Mouse (Mus musculus) heart, adult 9 months (tissue): Measurements from ENCODE around the gene Apol9b.

Experiments used
- DNase-seq, 2 experiments: peaks; one replicate each; pipeline ENCODE4 v3.0.0; 2022; ENCODE audit warnings: low spot score in 2 of 2

The Apol9b gene

DNA sequence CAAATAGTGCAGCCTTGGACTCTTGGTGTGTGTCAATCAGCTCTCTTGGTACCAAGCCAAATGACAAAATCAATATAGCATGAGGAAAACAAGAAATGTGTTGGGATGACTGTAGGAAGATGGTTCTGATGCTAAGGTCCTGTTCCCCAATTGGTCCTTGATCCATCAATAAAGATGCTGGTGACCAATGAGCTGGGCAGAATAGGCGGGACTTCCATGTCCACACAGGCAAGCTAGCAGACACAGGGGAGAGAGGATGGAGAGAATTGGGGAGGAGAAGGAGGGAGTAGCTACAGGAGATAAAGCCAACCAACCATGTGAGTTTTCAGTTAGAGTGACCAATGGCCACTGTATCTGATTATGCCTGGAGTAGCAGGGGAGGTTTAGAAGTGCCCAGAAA, 17.5 kb downstream of the Apol9b start:
- DNase-seq: no peak

DNA sequence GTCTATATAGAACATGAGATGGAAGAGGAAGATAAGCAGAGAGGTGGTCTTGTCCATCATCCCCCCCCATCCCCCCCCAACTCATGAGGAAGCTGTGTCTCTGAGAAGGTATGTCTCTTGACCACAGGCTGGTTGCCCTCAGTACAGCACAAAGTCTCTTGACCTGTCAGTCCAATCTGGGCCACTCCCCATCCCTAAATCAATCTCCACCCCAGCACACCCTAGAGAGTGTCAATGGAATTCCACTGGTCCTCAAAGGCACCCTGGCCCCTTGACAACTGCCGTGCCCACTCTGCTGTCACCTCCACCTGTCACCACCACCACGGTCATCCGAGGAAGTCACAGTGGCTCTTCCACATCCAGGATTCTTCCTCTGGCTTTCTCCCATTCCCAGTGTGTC, 19.6 kb downstream of the Apol9b start:
- DNase-seq: no peak

DNA sequence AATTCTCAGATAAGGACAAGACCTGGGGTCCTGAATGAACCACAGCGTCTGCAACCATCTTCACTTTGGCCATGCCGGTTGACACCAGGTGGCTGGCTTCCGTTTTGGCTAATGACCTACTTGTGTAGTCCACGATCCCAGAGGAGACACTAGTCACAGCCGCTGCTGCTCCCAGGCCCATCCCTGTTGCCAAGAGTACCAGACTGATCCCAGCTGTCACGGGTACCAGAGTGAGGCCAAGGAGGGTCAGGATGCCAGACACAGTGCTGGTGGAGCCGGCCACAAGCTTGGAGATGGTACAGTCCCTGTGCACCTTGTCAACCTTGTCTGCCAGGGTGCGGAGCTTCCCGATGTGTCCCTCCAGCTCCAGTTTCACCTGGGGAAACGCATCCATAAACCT, 20.9 kb downstream of the Apol9b start:
- no peak for DNase-seq

DNA sequence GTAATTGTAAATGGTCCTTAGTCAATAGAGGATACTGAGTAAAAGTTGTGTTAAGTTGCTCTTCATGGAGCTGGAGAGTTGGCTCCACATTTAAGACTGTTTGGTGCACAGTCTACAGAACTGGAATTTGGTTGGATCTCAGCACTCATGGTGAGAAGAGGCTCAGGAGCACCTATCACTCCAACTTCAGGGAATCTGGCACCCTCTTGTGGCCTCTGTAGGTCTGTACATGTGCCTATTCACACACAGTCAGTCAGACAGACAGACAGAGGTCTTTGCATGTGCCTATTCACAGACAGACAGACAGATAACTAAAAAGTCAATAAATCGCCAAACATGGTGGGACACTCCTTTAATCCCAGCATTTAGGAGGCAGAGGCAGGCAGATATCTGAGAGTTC, 21.6 kb downstream of the Apol9b start:
- DNase-seq: peak in 1 of 2 experiments; percentile 45

DNA sequence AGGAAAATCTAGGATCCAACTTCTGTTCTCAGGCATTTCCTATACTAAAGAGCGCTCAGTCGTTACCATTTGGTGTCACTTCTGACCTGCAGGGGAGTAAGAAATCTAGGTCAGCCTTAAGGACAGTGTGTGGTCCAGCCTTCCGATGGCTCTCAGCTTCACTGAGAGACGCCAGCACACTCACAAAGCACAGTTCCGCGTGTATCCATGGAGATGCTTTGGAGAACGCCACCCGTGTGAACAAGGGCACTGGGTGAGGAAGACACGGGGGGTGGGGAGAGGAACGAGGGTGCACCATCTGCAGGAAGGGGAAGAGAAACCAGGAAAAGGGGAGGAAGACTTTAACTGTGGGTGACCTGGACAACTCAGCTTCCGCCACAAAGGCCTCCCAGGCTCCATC, 23.6 kb downstream of the Apol9b start:
- no peak for DNase-seq

DNA sequence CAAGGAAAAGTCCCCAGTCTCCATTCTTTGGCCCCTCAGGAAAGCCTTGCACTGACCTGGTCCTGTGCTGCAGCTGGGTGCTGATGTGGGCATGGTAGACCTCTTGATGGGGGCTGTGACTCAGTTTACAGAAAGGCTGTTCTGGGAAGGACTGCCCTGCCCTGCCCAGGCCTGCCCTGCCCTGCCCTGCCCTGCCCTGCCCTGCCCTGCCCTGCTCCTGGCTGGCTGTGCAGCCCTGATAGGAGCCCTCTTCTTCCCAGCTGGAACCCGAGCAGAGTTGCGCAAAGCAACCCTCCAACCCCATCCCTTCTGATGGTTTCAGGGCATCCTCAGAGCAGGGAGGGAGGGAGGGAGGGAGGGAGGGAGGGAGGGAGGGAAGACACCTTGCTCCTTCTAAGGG, 26.3 kb downstream of the Apol9b start:
- DNase-seq: no peak

DNA sequence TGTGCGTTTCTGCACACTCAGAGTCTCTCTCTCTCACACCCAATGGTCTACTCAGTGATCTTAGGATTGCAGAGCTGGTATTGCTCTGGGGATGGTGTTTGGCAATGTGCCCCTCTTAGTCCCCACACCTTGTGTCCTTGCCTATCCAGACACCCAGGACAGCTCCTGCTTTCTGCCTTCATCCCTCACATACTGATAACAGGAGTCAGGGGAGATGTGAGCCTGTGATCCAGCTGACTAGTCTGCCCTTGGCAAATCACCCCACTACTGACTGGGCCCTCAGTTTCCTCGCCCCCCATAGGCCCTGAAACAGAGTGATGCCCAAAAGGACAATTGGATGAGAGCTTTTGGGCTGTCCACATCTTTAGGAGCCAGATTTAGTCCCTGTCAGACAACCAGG, 27.2 kb downstream of the Apol9b start:
- no peak for DNase-seq

DNA sequence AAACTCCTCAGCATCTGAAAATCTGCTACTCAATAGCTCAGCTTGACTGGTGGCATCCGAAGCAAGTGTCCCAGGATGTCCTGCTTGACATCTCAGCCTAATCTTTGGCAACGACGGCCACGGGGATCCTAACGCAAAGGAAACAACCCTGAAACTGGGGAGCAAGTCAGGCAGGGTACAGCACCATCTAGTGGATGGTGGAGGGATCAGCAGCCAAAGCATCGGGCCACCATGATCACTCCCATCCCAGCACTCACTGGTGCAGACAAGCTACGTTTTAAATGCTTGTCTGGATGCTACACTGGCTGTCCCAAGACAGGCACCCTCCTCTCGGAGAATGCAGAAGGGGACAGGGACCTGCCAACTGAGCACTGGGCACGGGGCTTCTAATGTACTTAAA, 28.0 kb downstream of the Apol9b start, which contains the start of gene Apol8:
Apol8 (minus strand) TSS at position 156 of the 400 bp plus-strand sequence.
- DNase-seq: no peak

DNA sequence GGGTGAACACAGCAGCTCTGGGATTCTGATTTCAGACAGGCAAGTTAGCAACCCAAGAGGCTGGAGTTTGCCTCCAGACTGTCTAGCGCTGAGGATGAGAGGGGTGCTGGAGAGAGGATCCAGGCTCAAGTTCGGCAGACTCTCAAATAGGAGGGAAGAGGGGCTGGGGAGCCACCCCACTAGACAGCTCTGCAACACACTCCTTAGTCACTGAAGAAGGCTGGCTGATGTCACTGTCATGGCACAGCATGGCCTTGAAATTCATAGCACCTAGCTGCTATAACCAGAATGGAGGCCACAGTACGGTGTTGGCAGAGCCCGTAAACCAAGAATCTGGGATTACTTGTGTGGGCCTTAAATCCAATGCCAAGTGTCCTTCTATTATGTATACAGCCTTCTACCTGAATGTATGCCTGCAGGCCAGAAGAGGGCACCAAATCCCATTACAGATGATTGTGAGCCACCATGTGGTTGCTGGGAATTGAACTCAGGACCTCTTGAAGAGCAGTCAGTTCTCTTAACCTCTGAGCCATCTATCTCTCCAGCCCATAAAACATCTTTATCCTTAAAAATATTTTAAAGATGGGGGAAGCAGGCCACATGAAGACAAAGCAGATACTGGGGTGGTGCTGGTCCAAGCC, 28.9 kb downstream of the Apol9b start:
- DNase-seq: no peak

DNA sequence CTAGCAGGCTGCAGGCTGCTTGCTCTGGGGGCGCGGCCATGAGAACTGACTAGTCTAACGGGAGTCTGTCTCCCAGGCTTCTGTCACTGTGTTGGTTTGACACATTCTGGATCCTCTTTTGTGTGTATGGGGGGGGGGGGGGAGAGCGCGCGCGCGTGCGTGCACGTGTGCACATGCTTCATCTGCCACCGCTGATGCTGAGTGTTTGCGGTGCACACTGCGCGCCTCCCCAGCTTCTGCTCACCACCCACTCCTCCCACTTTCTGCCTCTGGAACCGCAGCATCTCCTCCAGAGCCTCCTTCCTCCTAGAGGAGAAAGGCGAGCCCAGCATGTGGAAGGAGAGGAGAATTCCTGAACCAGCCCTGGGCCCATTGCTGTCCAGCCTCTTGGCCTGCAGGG, 31.2 kb downstream of the Apol9b start:
- DNase-seq: no peak

DNA sequence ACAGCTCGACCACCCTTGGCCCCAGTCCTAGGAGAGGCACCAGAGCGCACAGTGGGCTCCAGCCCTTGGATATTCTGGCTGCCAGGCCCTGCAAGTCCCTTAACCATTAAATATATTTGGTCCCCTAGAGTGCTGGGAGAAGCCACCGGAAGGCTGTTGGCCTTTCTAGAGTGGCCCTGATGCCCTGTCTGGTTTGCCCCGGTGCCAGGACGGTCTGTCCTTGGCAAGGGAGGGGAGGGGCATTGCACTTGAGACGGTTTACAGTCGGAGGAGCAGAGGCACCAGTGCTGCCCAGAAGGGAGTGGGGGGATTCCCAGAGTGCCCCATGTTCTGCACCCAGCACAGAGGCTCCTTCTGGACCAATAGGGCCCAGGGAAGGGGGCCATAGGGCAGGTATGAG, 32.2 kb downstream of the Apol9b start:
- no peak for DNase-seq

DNA sequence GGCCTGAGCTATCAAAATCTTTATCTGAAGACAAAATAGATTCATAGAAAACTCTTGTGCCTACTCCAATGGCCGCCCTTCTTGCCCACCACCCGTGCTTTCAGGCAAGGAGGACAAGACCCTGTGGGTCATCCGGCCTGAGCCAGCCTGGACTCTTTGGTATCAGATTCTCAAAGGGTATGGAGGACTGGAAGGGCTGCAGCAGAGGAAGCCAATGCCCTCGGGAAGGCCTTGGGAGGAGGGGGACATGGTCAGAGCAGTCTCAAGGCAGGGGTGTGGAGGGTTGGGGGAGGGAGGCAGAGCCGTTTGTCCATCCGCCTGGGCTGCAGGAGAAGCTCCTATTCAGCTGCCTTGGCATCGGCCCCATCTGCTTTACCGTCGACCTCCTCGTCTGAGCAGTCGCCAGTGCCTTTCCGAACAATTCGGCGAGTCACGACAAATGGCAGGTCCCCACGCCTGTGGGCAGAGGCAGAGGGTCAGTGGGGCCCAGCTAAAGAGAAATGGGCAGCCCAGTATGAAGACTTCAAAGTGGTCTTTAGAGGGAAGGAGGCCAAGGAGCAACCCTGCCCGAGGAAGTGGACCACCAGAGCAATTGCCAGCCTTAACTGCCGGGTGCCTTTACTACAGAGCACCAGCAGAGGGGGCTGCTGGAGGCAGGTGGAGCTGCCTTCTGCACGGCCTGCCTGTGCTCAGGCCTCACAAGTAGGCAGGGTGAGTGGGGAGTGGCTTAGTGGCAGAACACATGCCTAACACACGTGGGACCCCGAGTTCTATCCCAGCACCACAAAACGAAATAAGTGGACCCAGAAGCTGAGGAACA, 32.9 kb downstream of the Apol9b start:
- DNase-seq: no peak

DNA sequence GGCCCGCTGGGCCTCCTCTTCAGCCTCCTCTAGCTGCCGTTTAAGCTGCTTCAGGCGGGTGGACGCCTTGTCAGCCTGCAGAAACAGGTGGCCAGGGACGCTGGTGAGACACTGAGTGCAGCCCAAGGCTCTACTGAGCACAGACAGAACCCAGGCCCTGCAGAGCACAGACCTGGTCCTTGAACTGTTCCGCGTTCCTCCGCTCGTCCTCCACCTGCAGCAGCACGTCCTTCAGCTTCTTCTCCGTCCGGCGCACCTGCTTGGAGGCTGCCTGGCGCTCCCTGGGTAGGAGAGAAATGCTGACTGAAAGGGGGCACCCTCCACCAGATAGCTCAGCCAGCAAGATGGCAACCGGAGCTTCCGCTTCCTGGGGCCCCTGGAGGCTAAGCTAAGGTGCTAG, 34.2 kb downstream of the Apol9b start:
- DNase-seq: no peak

DNA sequence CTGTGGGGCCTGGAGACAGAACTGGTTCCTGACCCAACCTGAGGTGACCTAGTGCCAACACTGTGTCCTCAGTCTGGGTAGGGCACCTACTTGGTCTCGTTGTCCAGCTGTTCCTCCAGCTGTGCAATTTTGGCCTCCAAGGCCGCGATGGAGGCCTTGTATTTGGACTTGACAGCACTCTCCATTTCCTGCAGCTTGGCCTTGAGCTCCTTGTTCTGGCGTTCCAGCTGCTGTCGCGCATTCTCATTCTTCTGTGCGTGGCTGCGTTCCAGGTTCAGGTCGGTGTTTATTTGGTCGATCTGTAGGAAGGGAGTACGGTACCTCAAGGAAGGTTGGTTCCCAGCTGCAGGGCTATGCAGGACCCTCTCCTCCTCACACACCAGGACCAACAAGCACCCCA, 34.9 kb downstream of the Apol9b start:
- peak in 1 of 2 experiments; percentile 30 for DNase-seq

DNA sequence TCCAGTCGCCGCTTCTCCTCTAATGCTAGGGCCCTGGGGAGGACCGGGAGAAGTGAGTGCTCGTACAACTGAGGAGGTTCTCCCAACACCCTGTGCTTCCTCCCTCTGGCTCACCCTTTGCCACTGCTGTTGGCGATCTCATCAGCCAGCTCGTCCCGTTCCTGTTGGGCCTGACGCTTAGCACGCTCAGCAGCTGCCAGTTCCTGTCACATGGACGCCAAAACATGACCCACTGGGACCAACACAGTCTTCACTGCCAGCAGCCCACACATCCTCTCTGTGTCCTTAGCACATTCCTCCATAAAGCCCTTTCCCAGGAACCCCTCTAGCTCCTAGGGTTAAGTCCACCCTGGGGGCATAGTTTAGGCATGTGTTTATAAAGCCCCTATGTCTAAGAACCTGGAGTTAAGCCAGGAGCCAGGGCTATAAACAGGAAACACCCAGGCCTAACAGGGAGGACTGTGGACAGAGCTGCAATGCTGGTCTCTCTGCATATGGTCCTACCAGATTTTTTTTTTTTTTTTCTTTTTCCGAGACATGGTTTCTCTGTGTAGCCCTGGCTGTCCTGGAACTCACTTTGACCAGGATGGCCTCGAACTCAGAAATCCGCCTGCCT, 35.7 kb downstream of the Apol9b start:
- DNase-seq: peak; percentile 87 to 91

DNA sequence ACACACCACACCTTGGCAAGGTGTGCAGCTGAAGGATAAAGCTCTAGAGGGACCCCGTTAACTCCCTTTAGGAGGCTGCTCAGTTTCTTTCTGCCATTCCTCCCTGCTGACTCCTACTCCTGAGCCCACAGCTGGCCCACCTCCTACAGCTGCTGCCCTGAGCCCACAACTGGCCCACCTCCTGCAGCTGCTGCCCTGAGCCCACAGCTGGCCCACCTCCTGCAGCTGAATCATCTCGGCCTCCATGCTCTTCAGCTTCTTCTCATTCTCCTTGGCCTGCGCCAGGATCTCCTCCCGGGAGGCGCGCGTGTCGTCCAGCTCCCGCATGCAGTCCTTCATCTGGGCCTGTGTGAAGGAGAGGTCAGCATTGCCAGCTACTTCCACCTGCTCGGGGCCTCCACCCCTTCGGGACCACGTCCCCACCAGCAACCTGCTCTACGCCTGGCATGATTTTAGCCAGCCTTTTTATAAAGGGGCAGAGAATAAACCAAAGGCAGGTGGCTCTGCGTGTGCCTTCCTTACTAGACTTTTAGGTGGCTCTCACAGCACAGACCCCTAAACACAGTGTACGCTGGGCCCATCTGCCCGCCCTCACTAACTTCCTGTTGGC, 36.8 kb downstream of the Apol9b start:
- DNase-seq: no peak

DNA sequence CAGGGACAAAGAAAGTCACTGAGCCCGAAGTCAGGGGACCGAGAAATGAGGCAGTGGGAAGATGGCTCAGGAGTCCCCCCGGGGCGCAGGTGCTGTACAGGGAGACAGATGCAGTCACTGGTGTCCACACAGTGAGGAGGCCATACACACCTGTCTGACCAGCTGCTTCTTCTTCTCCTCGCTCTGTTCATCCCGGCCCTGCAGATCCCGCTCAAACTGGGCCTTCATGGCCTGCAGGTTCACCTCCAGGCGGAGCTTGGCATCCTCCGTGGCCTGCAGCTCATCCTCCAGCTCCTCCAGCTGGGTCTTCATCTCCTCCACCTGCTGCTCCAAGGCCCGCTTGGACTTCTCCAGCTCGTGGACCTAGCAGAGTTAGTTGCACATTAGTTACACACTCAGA, 38.1 kb downstream of the Apol9b start:
- no peak for DNase-seq

DNA sequence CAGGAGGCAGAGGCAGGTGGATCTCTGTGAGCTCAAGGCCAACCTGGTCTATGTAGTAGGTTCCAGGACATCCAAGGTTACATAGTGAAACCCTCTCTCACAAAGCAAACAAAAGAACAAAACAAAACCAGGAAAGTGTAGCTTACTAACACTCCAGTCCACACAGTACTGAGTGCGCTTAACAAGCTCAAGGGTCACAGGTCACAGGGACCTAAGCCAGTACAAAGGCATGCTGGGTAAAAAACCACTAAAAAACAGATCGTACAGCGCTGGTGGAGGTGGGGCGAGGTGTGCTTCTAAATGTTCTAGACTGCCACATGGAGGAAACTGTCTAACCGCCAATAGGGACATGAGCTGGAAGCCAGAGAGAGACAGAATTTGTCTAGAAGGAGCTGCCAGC, 41.5 kb downstream of the Apol9b start:
- no peak for DNase-seq

DNA sequence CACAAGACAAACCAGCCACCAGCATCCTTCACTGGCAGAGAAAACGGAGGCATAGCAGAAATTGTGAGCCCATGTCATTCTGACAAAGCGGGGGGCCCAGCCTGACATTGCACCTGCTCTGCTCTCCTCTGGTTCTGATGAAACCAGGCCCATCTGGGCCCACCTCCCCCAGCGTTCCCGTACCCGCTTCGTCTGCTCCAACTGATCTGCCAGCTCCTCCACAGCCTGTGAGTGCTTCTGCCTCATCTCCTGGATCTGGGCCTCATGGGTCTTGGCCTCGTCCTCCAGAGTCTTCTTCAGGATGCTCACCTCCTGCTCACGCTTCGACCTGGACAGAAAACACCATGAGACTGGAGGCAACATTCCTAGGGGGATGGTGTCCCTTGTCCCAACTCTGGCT, 42.1 kb downstream of the Apol9b start:
- DNase-seq: no peak

DNA sequence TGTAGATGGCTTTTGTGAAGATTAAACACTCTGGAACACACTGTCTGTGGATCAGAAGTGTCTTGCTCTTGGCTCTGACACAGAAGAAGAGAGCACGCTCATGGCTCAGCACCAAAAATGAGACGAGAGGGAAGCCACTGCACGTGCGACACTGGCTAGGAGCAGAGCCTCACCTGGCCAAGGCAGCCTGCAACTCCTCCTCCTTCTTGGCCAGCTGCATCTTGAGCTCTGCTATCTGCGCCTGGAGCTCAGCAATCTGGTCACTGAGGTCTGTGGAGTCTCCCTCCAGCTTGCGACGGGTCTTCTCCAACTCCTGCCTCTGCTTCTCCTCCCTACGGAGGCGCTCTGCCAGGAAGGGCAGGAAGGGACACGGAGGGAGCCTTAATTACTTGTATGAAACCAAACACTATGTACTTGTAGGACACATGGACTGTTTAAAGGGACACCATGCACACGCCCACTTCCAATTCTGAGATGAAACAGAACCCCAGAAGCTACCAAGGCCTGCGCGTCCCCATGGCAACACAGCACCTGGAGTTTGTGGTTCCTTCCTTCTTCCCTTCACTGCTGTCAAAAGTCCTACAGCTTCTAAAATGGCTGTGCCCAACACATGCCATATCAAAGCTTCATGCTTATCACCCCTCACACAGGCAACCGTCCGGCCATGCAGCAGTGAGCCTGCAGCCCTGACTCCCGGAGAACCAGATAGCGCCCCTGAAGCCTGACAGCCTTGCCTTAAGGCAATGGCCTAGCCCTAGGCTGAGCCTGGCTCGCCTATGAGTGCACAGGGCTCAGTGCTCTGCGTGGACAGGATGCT, 44.5 kb downstream of the Apol9b start:
- DNase-seq: no peak

DNA sequence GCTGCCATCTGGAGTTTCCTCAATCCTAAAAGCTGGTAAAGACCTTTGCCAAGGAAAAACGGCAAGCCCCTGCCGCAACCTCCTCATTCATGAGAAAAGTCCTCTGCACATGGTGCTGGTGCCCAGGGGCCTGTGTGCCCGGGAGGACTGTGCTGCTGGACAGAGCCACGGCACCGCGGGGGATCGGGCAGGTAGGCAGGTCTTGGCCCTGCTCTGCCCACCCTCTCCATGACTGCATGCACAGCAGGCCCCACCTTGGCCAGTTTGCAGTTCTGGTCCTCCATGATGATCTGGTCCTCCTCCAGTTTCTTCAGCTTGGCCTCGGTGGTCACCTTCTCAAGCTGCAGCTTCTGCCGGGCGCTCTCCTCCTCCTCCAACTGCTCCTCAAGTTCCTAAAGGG, 45.5 kb downstream of the Apol9b start:
- no peak for DNase-seq
